Mouse (Mus musculus) layer of hippocampus, adult 2 months (tissue): ENCODE results near the gene Psmb3. TPM values are rescaled to one million over a fixed set of nuclear protein-coding genes. Genes with fewer than 3 reads are reported as not detected.
"Not testable (repeated sequence)": the region's sequence is repeated elsewhere in the genome, so short reads cannot be mapped to it uniquely, and the experiment has no call there.

Experiments
- DNase-seq, 2 experiments: peaks; one replicate each; pipeline ENCODE4 v3.0.0; 2022; ENCODE audit warnings: low spot score in 2 of 2
- H3K27ac ChIP-seq: fragments of 200-600 bp; 2 replicates; pipeline ENCODE4 v1.8.1; 2022
- H3K4me3 ChIP-seq: fragments of 200-600 bp; 2 replicates; pipeline ENCODE4 v1.8.1; 2022; ENCODE audit warnings: mild to moderate bottlenecking
- CTCF ChIP-seq: fragments of 200-600 bp; conservative IDR thresholded peaks from 2 replicates; pipeline ENCODE4 v1.8.1; 2022; ENCODE audit warnings: antibody characterized with exemption, mild to moderate bottlenecking, moderate library complexity
- total RNA-seq, 2 experiments: library from RNA; stranded (reverse); gene quantifications; 2 replicates each; pipeline ENCODE4 v1.2.3; 2021

The Psmb3 gene
- total RNA-seq, 2 experiments from 2014 or later, result 128 to 133 TPM

GRCm38 (mm10) chr11:97721338-97721737, 18.1 kb downstream of the Psmb3 start:
- no peak overlapping the region for H3K27ac ChIP-seq
- no peak for DNase-seq
- no peak overlapping the region for H3K4me3 ChIP-seq
- no peak for TF ChIP-seq CTCF

DNA sequence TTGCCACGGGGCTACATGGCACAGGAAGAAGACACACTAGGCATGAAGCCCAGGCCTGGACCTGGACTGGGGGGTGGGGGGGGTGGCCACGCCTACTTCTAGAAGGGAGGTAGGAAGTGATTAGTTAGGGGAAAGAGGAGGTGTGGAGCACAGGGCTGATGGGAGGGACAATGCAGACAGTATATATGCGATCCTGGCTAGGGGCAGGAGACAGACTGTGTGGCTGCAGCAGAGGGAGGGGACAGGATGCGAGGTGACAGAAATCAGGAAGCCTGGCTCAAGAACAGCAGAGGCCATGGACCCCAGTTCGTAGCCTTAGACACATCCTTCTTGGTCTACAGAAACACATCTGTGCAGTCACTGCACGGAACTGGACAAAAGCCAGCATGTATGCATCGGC, 20.5 kb downstream of the Psmb3 start:
- TF ChIP-seq CTCF, result no peak
- Histone ChIP-seq H3K27ac (no peak overlapping the region), H3K4me3 (no peak overlapping the region)
- no peak for DNase-seq

- no peak for DNase-seq
- no peak for TF ChIP-seq CTCF
- H3K4me3 ChIP-seq, result no peak overlapping the region
- H3K27ac ChIP-seq, result no peak overlapping the region
Observed at GRCm38 (mm10) chr11:97728311-97728710, 25.1 kb downstream of the Psmb3 start.

DNA sequence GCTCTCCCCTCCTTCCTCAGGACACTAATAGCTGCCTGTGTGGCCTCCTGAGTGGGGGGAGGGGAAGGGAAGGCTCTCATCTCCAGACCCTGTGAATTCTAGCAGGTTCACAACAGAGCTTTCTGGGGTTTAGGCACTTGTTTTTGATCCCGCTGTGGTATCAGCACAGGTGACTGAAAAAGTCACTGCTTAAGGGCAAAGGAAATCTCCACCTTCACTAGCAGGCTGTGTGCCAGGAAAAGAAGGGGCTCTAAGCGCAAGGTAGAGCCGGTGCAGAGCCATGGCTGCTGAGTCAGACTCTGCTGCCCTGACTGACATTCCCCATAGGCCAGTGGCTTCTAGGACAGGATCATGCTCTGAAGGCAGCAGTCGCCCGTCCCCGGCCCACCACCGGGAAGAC, 25.5 kb downstream of the Psmb3 start:
- Histone ChIP-seq H3K4me3 (no peak overlapping the region), H3K27ac (no peak overlapping the region)
- TF ChIP-seq CTCF, result no peak
- no peak for DNase-seq

- TF ChIP-seq CTCF, result no peak
- H3K27ac ChIP-seq, result no peak overlapping the region
- DNase-seq, result no peak
- H3K4me3 ChIP-seq, result no peak overlapping the region
Observed at GRCm38 (mm10) chr11:97733689-97734088, 30.5 kb downstream of the Psmb3 start.

GRCm38 (mm10) chr11:97734810-97735209, 31.6 kb downstream of the Psmb3 start:
- DNase-seq, H3K27ac ChIP-seq, H3K4me3 ChIP-seq: not testable (repeated sequence)

GRCm38 (mm10) chr11:97736645-97737044, 33.4 kb downstream of the Psmb3 start:
- Histone ChIP-seq H3K4me3 (no peak overlapping the region), H3K27ac (no peak overlapping the region)
- DNase-seq, result no peak
- no peak for TF ChIP-seq CTCF

- Histone ChIP-seq H3K27ac (no peak overlapping the region), H3K4me3 (no peak overlapping the region)
- DNase-seq, result no peak
- no peak for TF ChIP-seq CTCF
Observed at GRCm38 (mm10) chr11:97737600-97737999, 34.4 kb downstream of the Psmb3 start.

GRCm38 (mm10) chr11:97738703-97739102, 35.5 kb downstream of the Psmb3 start:
- no peak for DNase-seq

GRCm38 (mm10) chr11:97739155-97739554, 36.0 kb downstream of the Psmb3 start:
- no peak for TF ChIP-seq CTCF

More at GRCm38 (mm10) chr11:97738703-97739102, 35.5 kb downstream of the Psmb3 start:
- no peak overlapping the region for H3K4me3 ChIP-seq
- H3K27ac ChIP-seq, result no peak overlapping the region
- TF ChIP-seq CTCF, result peak; percentile 67

DNA sequence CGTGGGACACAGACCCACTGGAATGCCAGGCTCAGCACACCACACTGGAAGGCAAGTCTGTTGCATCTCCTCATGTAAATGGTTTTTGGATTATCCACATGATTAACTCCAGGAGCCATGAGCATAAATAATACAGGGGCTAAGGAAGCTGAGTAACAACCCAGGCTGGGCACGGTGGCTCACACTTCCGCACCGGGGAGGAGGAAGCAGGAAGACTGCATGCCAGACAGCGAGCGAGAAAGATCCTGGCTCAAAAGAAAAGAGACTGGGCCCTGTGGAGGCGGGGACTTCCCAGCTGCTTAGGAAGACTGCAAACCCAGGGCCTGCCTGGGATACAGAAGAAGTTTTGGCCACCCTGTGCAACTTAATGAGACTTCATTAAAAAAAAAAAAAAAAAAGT, 37.0 kb downstream of the Psmb3 start:
- TF ChIP-seq CTCF, result no peak
- no peak overlapping the region for H3K4me3 ChIP-seq
- peak overlapping the region; percentile 61; the same call in 1 of the 2 replicates for H3K27ac ChIP-seq
- DNase-seq, result peak in 1 of 2 experiments; percentile 41

More at GRCm38 (mm10) chr11:97739155-97739554, 36.0 kb downstream of the Psmb3 start:
- Histone ChIP-seq H3K27ac (no peak overlapping the region), H3K4me3 (no peak overlapping the region)
- no peak for DNase-seq

- no peak for DNase-seq
- H3K4me3 ChIP-seq, result no peak overlapping the region
- no peak for TF ChIP-seq CTCF
- H3K27ac ChIP-seq, result 0 out of 2 replicates have a peak overlapping the region, but pooled peaks have one; percentile 44
Observed at GRCm38 (mm10) chr11:97742157-97742556, 39.0 kb downstream of the Psmb3 start.

- DNase-seq, result no peak
- Histone ChIP-seq H3K4me3 (peak overlapping the region; percentile 72), H3K27ac (peak overlapping the region; percentile 44; the same call in 1 of the 2 replicates)
- no peak for TF ChIP-seq CTCF
Observed at GRCm38 (mm10) chr11:97742591-97742990, 39.4 kb downstream of the Psmb3 start.

DNA sequence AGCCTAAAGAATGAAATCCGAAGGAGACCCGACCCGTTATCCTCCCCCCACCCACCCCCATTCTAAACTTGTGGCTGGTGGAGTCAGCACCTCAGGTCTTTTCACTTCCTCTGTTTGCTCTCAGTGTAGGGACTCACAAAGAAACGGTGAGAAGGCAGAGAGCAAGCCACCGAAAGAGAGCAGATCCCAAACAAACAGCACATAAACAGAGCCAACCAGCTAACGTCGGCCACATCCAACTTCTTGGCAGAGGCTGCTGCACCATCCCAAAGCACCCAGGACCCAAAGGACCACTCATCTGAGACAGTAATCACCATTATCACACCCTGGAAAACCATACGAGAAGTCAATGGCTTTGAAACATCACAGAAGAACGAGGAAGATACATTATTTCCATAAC, 40.2 kb downstream of the Psmb3 start:
- DNase-seq, result no peak
- peak overlapping the region; percentile 98 for H3K27ac ChIP-seq

More for the DNA sequence above, 40.2 kb downstream of the Psmb3 start:
- no peak for TF ChIP-seq CTCF
- peak overlapping the region; percentile 72 for H3K4me3 ChIP-seq
